Mouse (Mus musculus) hindbrain, embryonic 15.5 days (tissue): ENCODE results near the gene Lhfpl4. TPM values are rescaled to one million over a fixed set of nuclear protein-coding genes. Genes with fewer than 3 reads are reported as not detected.

Experiments
- ATAC-seq: fragments of 200-750 bp; cut with Nextera tagmentation; 2 replicates; pipeline ENCODE4 v1.8.0; 2017; ENCODE audit warnings: low read depth, moderate number of reproducible peaks, moderate TSS enrichment; ENCODE audit not compliant: low FRiP score
- H3K27ac ChIP-seq: fragments of 300-500 bp; sonication (generic); replicated peaks from 2 replicates; pipeline ENCODE4 v1.5.1; 2015; ENCODE audit warnings: mild to moderate bottlenecking, inconsistent platforms
- H3K27me3 ChIP-seq: fragments of 300-500 bp; sonication (generic); 2 replicates; pipeline ENCODE4 v1.6.1; 2015; ENCODE audit warnings: control low read depth, inconsistent platforms
- H3K36me3 ChIP-seq: fragments of 300-500 bp; sonication (generic); 2 replicates; pipeline ENCODE4 v1.6.1; 2015; ENCODE audit warnings: control low read depth, inconsistent platforms
- H3K4me1 ChIP-seq: fragments of 300-500 bp; sonication (generic); replicated peaks from 2 replicates; pipeline ENCODE4 v1.6.1; 2015; ENCODE audit warnings: control low read depth, inconsistent platforms
- H3K4me2 ChIP-seq: fragments of 300-500 bp; sonication (generic); 2 replicates; pipeline ENCODE4 v1.6.1; 2015; ENCODE audit warnings: moderate library complexity, mild to moderate bottlenecking, inconsistent platforms
- H3K4me3 ChIP-seq: fragments of 300-500 bp; sonication (generic); 2 replicates; pipeline ENCODE4 v1.5.1; 2015; ENCODE audit warnings: mild to moderate bottlenecking, inconsistent platforms
- H3K9ac ChIP-seq: fragments of 300-500 bp; sonication (generic); 2 replicates; pipeline ENCODE4 v1.6.1; 2015; ENCODE audit warnings: inconsistent platforms
- H3K9me3 ChIP-seq: fragments of 300-500 bp; sonication (generic); 2 replicates; pipeline ENCODE4 v1.6.1; 2016; ENCODE audit warnings: control low read depth, inconsistent platforms
- WGBS: fragments of 180-500 bp; shearing (Covaris S2); methylation state at CpG from one replicate; pipeline ENCODE4 v1.1.7; 2015; 5-methylcytosine and 5-hydroxymethylcytosine counted together
- polyA plus RNA-seq: library from polyadenylated mRNA; unstranded; fragments of >200 nt; fragmentation: Nextera tagmentation; extraction: Ambion mirVana; gene quantifications from 2 replicates; pipeline ENCODE4 v1.2.1, GENCODE M21; 2015

Lhfpl4 gene
- 61.5 and 66.2 TPM in 2 replicates for polyA plus RNA-seq

DNA sequence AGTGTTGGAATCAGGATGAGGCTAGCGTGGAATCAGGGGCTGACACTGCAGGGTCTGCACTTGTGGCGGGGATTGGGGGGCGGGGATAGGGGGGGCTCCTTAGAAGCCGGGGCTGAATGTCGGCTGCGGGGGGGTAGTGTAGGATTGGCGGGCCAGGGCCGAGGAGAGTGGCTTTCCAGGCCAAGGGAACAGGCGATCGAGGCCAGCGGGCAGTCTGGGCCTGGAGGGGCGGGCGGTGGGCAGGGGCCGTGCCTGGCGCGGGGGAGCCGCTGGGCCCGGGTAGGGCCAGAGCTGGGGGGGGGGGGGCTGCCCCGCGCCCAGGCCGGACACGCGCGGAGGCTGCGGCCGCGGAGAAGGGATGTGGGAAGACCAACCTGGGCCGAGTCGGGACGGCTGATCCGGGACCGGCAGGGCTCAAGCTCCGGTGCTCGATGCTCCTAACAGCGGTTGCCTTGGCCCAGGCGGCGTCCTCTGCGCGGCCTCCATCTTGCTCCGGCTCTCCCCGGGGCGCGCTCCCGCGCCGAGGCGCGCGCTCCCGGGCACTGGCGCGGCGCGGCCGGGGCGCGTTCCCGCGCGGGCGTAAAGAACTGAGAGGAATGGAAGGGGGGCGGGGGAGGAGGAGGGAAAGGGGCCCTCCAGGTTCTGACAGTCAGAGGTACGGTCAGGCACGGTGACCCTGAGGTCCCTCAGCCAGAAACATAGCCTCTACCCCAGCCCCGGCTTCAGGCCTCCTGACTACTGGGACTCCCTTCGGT, at the start of gene Lhfpl4:
Lhfpl4 (minus strand) TSS at position 544 of the 755 bp plus-strand sequence.
- ATAC-seq, result peak; percentile 88
- WGBS, result 1% methylated on average over 46 of the region's 66 CpGs

GRCm38 (mm10) chr6:113242753-113243152, 47.6 kb upstream of the Lhfpl4 start:
- Histone ChIP-seq H3K9me3 (no peaks in the 10 kb centered on the region), H3K36me3 (peaks cover 17% of the 10 kb centered on the region; the same call in 1 of the 2 replicates), H3K27ac (no peak overlapping the region), H3K27me3 (no peaks in the 10 kb centered on the region), H3K9ac (no peak overlapping the region), H3K4me1 (peaks cover 14% of the 10 kb centered on the region), H3K4me2 (no peak overlapping the region), H3K4me3 (no peak overlapping the region)
- no peak for ATAC-seq
- WGBS, result 91% methylated on average over 1 of the region's 1 CpGs

More for the DNA sequence above, at the start of gene Lhfpl4:
- H3K27ac ChIP-seq, result peak within 1 kb of the TSS; percentile 84
- H3K9me3 ChIP-seq, result no peaks in the 10 kb centered on the region
- peaks cover 38% of the 10 kb centered on the region for H3K4me1 ChIP-seq
- peak within 1 kb of the TSS; percentile 86 for H3K9ac ChIP-seq
- H3K4me2 ChIP-seq, result peak within 1 kb of the TSS; percentile 74
- H3K4me3 ChIP-seq, result peak within 1 kb of the TSS; percentile 77
- H3K27me3 ChIP-seq, result no peaks in the 10 kb centered on the region
- no peaks in the 10 kb centered on the region; the same call in 1 of the 2 replicates for H3K36me3 ChIP-seq

GRCm38 (mm10) chr6:113238442-113238841, 43.3 kb upstream of the Lhfpl4 start:
- 0 out of 2 replicates have a peak, but pooled peaks have one; percentile 4 for ATAC-seq
- peak overlapping the region; percentile 94 for H3K4me2 ChIP-seq
- peak overlapping the region; percentile 77 for H3K9ac ChIP-seq
- H3K4me3 ChIP-seq, result peak overlapping the region; percentile 94
- H3K9me3 ChIP-seq, result no peaks in the 10 kb centered on the region
- peaks cover 20% of the 10 kb centered on the region for H3K4me1 ChIP-seq
- H3K36me3 ChIP-seq, result peaks cover 14% of the 10 kb centered on the region; the same call in 1 of the 2 replicates
- H3K27ac ChIP-seq, result no peak overlapping the region
- no peaks in the 10 kb centered on the region for H3K27me3 ChIP-seq
- WGBS, result 40% methylated on average over 6 of the region's 6 CpGs

- under 1% methylated on average over 54 of the region's 55 CpGs for WGBS
- Histone ChIP-seq H3K4me3 (peak within 1 kb of the TSS; percentile 94), H3K4me2 (peak within 1 kb of the TSS; percentile 94), H3K27ac (peak within 1 kb of the TSS; percentile 80), H3K36me3 (peaks cover 9% of the 10 kb centered on the region; the same call in 1 of the 2 replicates), H3K9me3 (no peaks in the 10 kb centered on the region), H3K9ac (peak within 1 kb of the TSS; percentile 77), H3K4me1 (peaks cover 20% of the 10 kb centered on the region), H3K27me3 (no peaks in the 10 kb centered on the region)
- peak; percentile 98 for ATAC-seq
Measured at GRCm38 (mm10) chr6:113237542-113238270, 42.5 kb upstream of the Lhfpl4 start, which contains the start of gene Mtmr14. Gene Mtmr14, plus strand, starts transcription at chr6:113237843.

DNA sequence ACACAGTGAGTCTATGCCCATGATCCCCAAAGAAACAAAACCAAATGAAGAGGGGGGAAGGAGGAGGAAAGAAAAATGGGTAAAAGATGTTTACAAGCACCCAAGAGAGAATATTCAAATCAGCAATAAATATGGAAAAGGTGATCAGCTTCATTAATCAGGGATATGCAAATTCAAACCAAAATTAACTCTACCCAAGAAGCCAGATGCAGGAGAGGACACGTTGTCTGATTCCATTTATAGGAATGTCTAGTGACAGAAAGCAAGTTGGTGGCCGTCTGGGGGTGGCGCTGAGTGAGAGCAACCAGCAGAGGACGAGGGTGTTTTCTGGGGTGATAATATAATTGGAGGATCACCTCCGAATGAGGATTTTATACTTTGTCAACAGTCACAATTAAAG, 40.0 kb upstream of the Lhfpl4 start:
- no peak overlapping the region for H3K27ac ChIP-seq
- no peaks in the 10 kb centered on the region for H3K9me3 ChIP-seq
- H3K4me2 ChIP-seq, result no peak overlapping the region
- no peak overlapping the region for H3K9ac ChIP-seq
- no peak for ATAC-seq
- WGBS, result 74% methylated on average over 5 of the region's 5 CpGs
- H3K4me3 ChIP-seq, result no peak overlapping the region
- H3K36me3 ChIP-seq, result no peaks in the 10 kb centered on the region
- H3K4me1 ChIP-seq, result peaks cover 20% of the 10 kb centered on the region
- H3K27me3 ChIP-seq, result no peaks in the 10 kb centered on the region

- Histone ChIP-seq H3K27me3 (no peaks in the 10 kb centered on the region), H3K27ac (no peak overlapping the region), H3K9ac (no peak overlapping the region), H3K4me3 (no peak overlapping the region), H3K4me1 (no peaks in the 10 kb centered on the region), H3K36me3 (no peaks in the 10 kb centered on the region), H3K9me3 (no peaks in the 10 kb centered on the region), H3K4me2 (no peak overlapping the region)
- no peak for ATAC-seq
Measured at GRCm38 (mm10) chr6:113226705-113227104, 31.5 kb upstream of the Lhfpl4 start.

DNA sequence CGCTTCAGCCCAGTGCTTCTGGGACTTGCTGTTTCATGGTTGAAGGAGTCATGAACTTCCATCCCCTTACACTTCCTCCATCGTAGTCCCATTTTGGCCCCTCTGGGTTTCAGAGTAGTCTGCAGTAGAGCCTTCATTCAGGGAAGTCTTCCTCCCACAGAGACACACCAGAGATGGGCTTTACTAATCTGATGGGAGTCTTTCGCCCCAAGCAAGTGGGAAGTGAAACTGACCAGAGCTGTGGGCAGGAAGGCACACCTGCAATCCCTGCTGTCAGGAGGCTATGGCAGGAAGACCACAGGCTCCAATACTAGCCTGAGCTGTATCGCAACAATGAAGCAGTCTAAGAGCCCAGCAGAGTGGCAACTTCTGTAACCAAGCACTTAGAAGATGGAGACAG, 30.6 kb upstream of the Lhfpl4 start:
- no peak overlapping the region for H3K4me2 ChIP-seq

GRCm38 (mm10) chr6:113216280-113216679, 21.1 kb upstream of the Lhfpl4 start:
- Histone ChIP-seq H3K9me3 (no peaks in the 10 kb centered on the region), H3K27ac (no peak overlapping the region), H3K4me2 (no peak overlapping the region), H3K36me3 (no peaks in the 10 kb centered on the region), H3K27me3 (no peaks in the 10 kb centered on the region), H3K9ac (no peak overlapping the region), H3K4me1 (no peaks in the 10 kb centered on the region), H3K4me3 (no peak overlapping the region)
- 82% methylated on average over 2 of the region's 2 CpGs for WGBS
- ATAC-seq, result no peak

More for the DNA sequence above, 30.6 kb upstream of the Lhfpl4 start:
- Histone ChIP-seq H3K9me3 (no peaks in the 10 kb centered on the region), H3K4me1 (no peaks in the 10 kb centered on the region), H3K9ac (no peak overlapping the region), H3K36me3 (no peaks in the 10 kb centered on the region), H3K27ac (no peak overlapping the region), H3K27me3 (no peaks in the 10 kb centered on the region), H3K4me3 (no peak overlapping the region)
- 86% methylated on average over 4 of the region's 4 CpGs for WGBS
- ATAC-seq, result no peak

- ATAC-seq, result peak; percentile 19; the same call in 1 of the 2 replicates
- H3K9ac ChIP-seq, result peak overlapping the region; percentile 86
- no peaks in the 10 kb centered on the region for H3K9me3 ChIP-seq
- peak overlapping the region; percentile 74 for H3K4me2 ChIP-seq
- peak overlapping the region; percentile 84 for H3K27ac ChIP-seq
- WGBS, result 5% methylated on average over 9 of the region's 9 CpGs
- peaks cover 38% of the 10 kb centered on the region for H3K4me1 ChIP-seq
- H3K36me3 ChIP-seq, result no peaks in the 10 kb centered on the region; the same call in 1 of the 2 replicates
- no peaks in the 10 kb centered on the region for H3K27me3 ChIP-seq
- peak overlapping the region; percentile 77 for H3K4me3 ChIP-seq
Measured at GRCm38 (mm10) chr6:113195596-113195992, 410 bp upstream of the Lhfpl4 start.

DNA sequence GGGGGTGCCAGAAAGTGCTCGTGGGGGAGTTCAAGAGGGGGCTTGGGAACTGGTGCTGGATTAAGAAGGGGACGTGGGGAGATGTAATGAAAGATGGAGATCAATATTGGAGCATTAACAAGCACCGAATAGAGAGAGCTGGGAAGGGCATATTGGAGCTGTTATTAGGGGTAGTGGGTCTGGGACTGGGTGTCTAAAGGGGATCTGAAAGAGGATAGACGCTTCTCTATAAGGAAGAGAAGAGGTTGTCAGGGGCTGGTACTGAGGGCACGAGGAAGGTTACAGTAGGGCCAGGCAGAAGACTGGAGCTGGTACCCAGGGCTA, 705 bp downstream of the Lhfpl4 start:
- Histone ChIP-seq H3K36me3 (no peaks in the 10 kb centered on the region; the same call in 1 of the 2 replicates), H3K9ac (peak overlapping the region; percentile 86), H3K4me1 (peaks cover 38% of the 10 kb centered on the region), H3K4me2 (peak overlapping the region; percentile 74), H3K27ac (peak overlapping the region; percentile 84), H3K27me3 (no peaks in the 10 kb centered on the region), H3K9me3 (no peaks in the 10 kb centered on the region), H3K4me3 (peak overlapping the region; percentile 77)
- ATAC-seq, result no peak
- 2% methylated on average over 5 of the region's 5 CpGs for WGBS

GRCm38 (mm10) chr6:113193765-113194460, 1.3 kb downstream of the Lhfpl4 start:
- ATAC-seq, result peak; percentile 52
- Histone ChIP-seq H3K9ac (peak overlapping the region; percentile 86), H3K4me2 (peak overlapping the region; percentile 74), H3K4me1 (peaks cover 38% of the 10 kb centered on the region), H3K27ac (peak overlapping the region; percentile 40), H3K27me3 (no peaks in the 10 kb centered on the region), H3K4me3 (peak overlapping the region; percentile 77), H3K36me3 (no peaks in the 10 kb centered on the region; the same call in 1 of the 2 replicates), H3K9me3 (no peaks in the 10 kb centered on the region)
- 2% methylated on average over 44 of the region's 46 CpGs for WGBS
